Mouse (Mus musculus): ENCODE results near the gene Wfikkn1.

DNA sequence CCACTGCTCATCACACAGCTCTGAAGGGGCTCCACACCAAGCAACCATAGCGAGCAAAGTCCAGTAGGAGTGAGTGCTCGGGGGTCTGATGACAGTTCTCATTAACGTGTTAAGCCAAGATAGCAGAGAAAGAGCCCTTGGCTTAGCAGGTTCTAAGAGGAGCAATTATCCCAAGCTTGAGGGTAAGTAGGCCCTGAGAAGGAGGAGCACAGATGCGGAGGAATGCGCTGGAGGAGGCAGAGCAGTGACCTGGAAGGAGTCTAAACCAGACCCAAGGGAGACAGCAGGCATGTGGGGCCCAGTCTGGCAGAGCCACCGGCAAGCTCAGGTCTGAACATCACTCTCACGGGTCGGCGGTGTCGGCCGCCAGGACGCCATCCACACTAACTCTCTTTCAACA lies 15.2 kb upstream of the Wfikkn1 start:
- TF ChIP-seq CTCF (IDR thresholded peaks at IDR 0.05 in 2 of 3, conservative IDR thresholded peaks at IDR 0.05 in 1 of 3; ENCODE audit: control insufficient read depth in 1 of 3, insufficient read depth in 1 of 3, low read depth in 2 of 3, low read length in 3 of 3, poor library complexity in 1 of 3, severe bottlenecking in 1 of 3) (no peak), ZC3H11A (IDR thresholded peaks at IDR 0.05; ENCODE audit: low read depth, low read length) (no peak), USF1 (IDR thresholded peaks at IDR 0.05; ENCODE audit: low read depth, low read length) (no peak), E2F4 (IDR thresholded peaks at IDR 0.05; ENCODE audit: borderline replicate concordance, low read depth, low read length) (no peak), POLR2A (IDR thresholded peaks at IDR 0.05; ENCODE audit: control insufficient read depth in 1 of 2, insufficient read depth in 1 of 2, low read depth in 1 of 2, low read length in 2 of 2, poor library complexity in 1 of 2) (no peak), RCOR1 (IDR thresholded peaks at IDR 0.05; ENCODE audit: low read depth, low read length) (no peak), GATA1 (IDR thresholded peaks at IDR 0.05; ENCODE audit: low read depth, low read length) (no peak), ELF1 (IDR thresholded peaks at IDR 0.05; ENCODE audit: low read depth, low read length) (no peak), POLR2AphosphoS5 (IDR thresholded peaks at IDR 0.05; ENCODE audit: borderline replicate concordance, low read depth, low read length) (no peak), EP300 (IDR thresholded peaks at IDR 0.05; ENCODE audit: low read depth in 1 of 2, low read length in 2 of 2) (no peak), MAFK (IDR thresholded peaks at IDR 0.05; ENCODE audit: borderline replicate concordance, low read depth, low read length) (no peak), GABPA (IDR thresholded peaks at IDR 0.05; ENCODE audit: low read depth, low read length) (no peak), HCFC1 (IDR thresholded peaks at IDR 0.05; ENCODE audit: low read depth, low read length) (no peak), MAX (IDR thresholded peaks at IDR 0.05; ENCODE audit: low read length) (no peak)
